Mouse (Mus musculus) adrenal gland, postnatal 4 days (tissue): ENCODE data around the gene Ube2f. TPM values are rescaled to one million over a fixed set of nuclear protein-coding genes. Genes with fewer than 3 reads are reported as not detected.

ENCODE experiments used
- DNase-seq, 2 experiments: peaks; one replicate each; pipeline ENCODE4 v3.0.0; 2021 to 2022; ENCODE audit warnings: low spot score in 2 of 2, mixed read lengths in 2 of 2
- total RNA-seq, 2 experiments: library from RNA; stranded (reverse); gene quantifications; 2 replicates each; pipeline ENCODE4 v1.2.3; 2021

Ube2f gene
- total RNA-seq, 2 experiments from 2014 or later: 49.7 to 52.0 TPM

GRCm38 (mm10) chr1:91295544-91295943, 45.4 kb downstream of the Ube2f start:
- DNase-seq: no peak

- peak; percentile 87 to 88 for DNase-seq
These were observed 48.0 kb downstream of the Ube2f start, which contains the start of gene Scly for GRCm38 (mm10) chr1:91297799-91298744. Gene Scly, plus strand, starts transcription at chr1:91298338.

- no peak for DNase-seq
These were observed 49.1 kb downstream of the Ube2f start for GRCm38 (mm10) chr1:91299026-91299706.

- no peak for DNase-seq
These were observed 49.8 kb downstream of the Ube2f start for GRCm38 (mm10) chr1:91299707-91300426.

GRCm38 (mm10) chr1:91301206-91301920, 51.3 kb downstream of the Ube2f start:
- DNase-seq: no peak

- DNase-seq: no peak
These were observed 51.9 kb downstream of the Ube2f start for GRCm38 (mm10) chr1:91302021-91302420.

- no peak for DNase-seq
These were observed 54.5 kb downstream of the Ube2f start for GRCm38 (mm10) chr1:91304621-91305020.

GRCm38 (mm10) chr1:91309366-91310085, 59.4 kb downstream of the Ube2f start:
- no peak for DNase-seq

- DNase-seq: no peak
These were observed 62.2 kb downstream of the Ube2f start for GRCm38 (mm10) chr1:91312273-91312672.

- no peak for DNase-seq
These were observed 63.1 kb downstream of the Ube2f start for GRCm38 (mm10) chr1:91313251-91313650.

- DNase-seq: no peak
These were observed 67.6 kb downstream of the Ube2f start for GRCm38 (mm10) chr1:91317656-91318055.

GRCm38 (mm10) chr1:91321760-91322438, 71.8 kb downstream of the Ube2f start, which contains the start of gene Espnl:
Gene Espnl, plus strand, starts transcription at chr1:91322075.
- no peak for DNase-seq

GRCm38 (mm10) chr1:91324646-91325045, 74.5 kb downstream of the Ube2f start:
- DNase-seq: no peak

GRCm38 (mm10) chr1:91325488-91326042, 75.5 kb downstream of the Ube2f start:
- DNase-seq: no peak

- no peak for DNase-seq
These were observed 82.0 kb downstream of the Ube2f start for GRCm38 (mm10) chr1:91332102-91332501.

- DNase-seq: no peak
These were observed 83.5 kb downstream of the Ube2f start for GRCm38 (mm10) chr1:91333582-91333981.

GRCm38 (mm10) chr1:91337355-91337754, 87.3 kb downstream of the Ube2f start:
- no peak for DNase-seq
